Mouse (Mus musculus) limb, embryonic 14.5 days (tissue): ENCODE measurements around the gene Hoxa13. TPM values are rescaled to one million over a fixed set of nuclear protein-coding genes. Genes with fewer than 3 reads are reported as not detected.

Experiments used
- ATAC-seq: fragments of 200-750 bp; cut with Nextera tagmentation; 2 replicates; pipeline ENCODE4 v1.8.0; 2017; ENCODE audit warnings: low read depth, moderate number of reproducible peaks, moderate TSS enrichment; ENCODE audit not compliant: low FRiP score
- DNase-seq: peaks from one replicate; pipeline ENCODE4 v3.0.0-alpha.2; 2015; ENCODE audit warnings: low spot score
- H3K27ac ChIP-seq: fragments of 300-500 bp; sonication (generic); replicated peaks from 2 replicates; pipeline ENCODE4 v1.5.1; 2014; ENCODE audit warnings: low read depth, mild to moderate bottlenecking, low read length, moderate library complexity, mixed read lengths
- H3K27me3 ChIP-seq: fragments of 300-500 bp; sonication (generic); 2 replicates; pipeline ENCODE4 v1.6.1; 2014; ENCODE audit warnings: low read length, mixed read lengths; ENCODE audit not compliant: control insufficient read depth, insufficient read depth
- H3K36me3 ChIP-seq: fragments of 300-500 bp; sonication (generic); 2 replicates; pipeline ENCODE4 v1.6.1; 2014; ENCODE audit warnings: mild to moderate bottlenecking, low read length, moderate library complexity, mixed read lengths; ENCODE audit not compliant: control insufficient read depth, insufficient read depth
- H3K4me1 ChIP-seq: fragments of 300-500 bp; sonication (generic); 2 replicates; pipeline ENCODE4 v1.6.1; 2014; ENCODE audit warnings: antibody characterized with exemption, low read length, mixed read lengths; ENCODE audit not compliant: control insufficient read depth, insufficient read depth
- H3K4me2 ChIP-seq: fragments of 300-500 bp; sonication (generic); replicated peaks from 2 replicates; pipeline ENCODE4 v1.6.1; 2014; ENCODE audit warnings: low read depth, mild to moderate bottlenecking, low read length, moderate library complexity; ENCODE audit not compliant: severe bottlenecking
- H3K4me3 ChIP-seq: fragments of 300-500 bp; sonication (generic); replicated peaks from 2 replicates; pipeline ENCODE4 v1.5.1; 2014; ENCODE audit warnings: low read length
- H3K9ac ChIP-seq: fragments of 300-500 bp; sonication (generic); 2 replicates; pipeline ENCODE4 v1.6.1; 2014; ENCODE audit warnings: mild to moderate bottlenecking, low read depth, low read length, moderate library complexity; ENCODE audit not compliant: severe bottlenecking
- H3K9me3 ChIP-seq: fragments of 300-500 bp; sonication (generic); 2 replicates; pipeline ENCODE4 v1.6.1; 2016; ENCODE audit warnings: low read length; ENCODE audit not compliant: control insufficient read depth
- POLR2A ChIP-seq: fragments of 200-500 bp; IDR thresholded peaks from 2 replicates; pipeline ENCODE4 v1.8.0; 2012; ENCODE audit warnings: inconsistent platforms, mild to moderate bottlenecking, moderate library complexity, borderline replicate concordance; ENCODE audit not compliant: insufficient read depth, insufficient read length; ENCODE audit errors: extremely low read depth
- WGBS: fragments of 180-500 bp; shearing (Covaris S2); extraction: QIAGEN DNeasy Blood & Tissue Kit; methylation state at CpG from one replicate; pipeline ENCODE4 v1.1.7; 2014; 5-methylcytosine and 5-hydroxymethylcytosine counted together
- polyA plus RNA-seq, 2 experiments: library from polyadenylated mRNA; depleted of rRNA in 1 of 2; stranded (reverse) in 1 of 2; unstranded in 1 of 2; fragments of >200 nt; fragmentation: Nextera tagmentation in 1 of 2; extraction: Ambion mirVana in 1 of 2; gene quantifications; 2 replicates each; pipeline versions ENCODE4 v1.2.1 to v1.2.3; 2012 to 2014

Gene Hoxa13
- polyA plus RNA-seq, 2 experiments = 16.0 to 26.0 TPM

GRCm38 (mm10) chr6:52290186-52290585 is 29.5 kb upstream of the Hoxa13 start:
- Histone ChIP-seq H3K4me1 (peaks cover 9% of the 10 kb centered on the region), H3K36me3 (no peaks in the 10 kb centered on the region), H3K4me2 (peak overlapping the region; percentile 63; the same call in 1 of the 2 replicates), H3K27me3 (peaks cover 20% of the 10 kb centered on the region), H3K9me3 (no peaks in the 10 kb centered on the region), H3K27ac (no peak overlapping the region), H3K9ac (no peak overlapping the region), H3K4me3 (no peak overlapping the region)
- no peak for TF ChIP-seq POLR2A
- ATAC-seq (no peak), DNase-seq (no peak)
- 18% methylated on average over 12 of the region's 12 CpGs for WGBS

DNA sequence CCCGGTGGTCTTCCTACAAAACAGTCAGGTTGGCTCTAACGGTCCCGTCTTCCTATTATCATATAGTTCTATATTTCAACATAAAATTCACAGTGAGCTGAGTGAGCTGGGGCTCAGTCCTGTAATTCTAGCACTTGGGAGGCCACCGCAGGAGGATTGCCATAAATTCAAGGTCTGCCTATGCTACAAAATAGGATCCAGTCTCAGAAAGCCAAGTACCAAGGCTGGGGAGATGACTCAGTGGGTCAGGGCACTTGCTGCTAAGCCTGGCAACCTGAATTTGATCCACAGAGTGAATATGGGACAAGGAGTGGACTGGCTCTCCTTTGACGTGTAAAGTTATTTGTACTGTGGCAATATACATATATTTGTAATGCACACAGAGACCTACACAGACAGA is 23.2 kb upstream of the Hoxa13 start:
- no peak overlapping the region for H3K27ac ChIP-seq
- no peak overlapping the region for H3K4me3 ChIP-seq
- TF ChIP-seq POLR2A = no peak
- DNase-seq = no peak
- H3K9me3 ChIP-seq = no peaks in the 10 kb centered on the region
- H3K9ac ChIP-seq = no peak overlapping the region
- ATAC-seq = no peak
- no peaks in the 10 kb centered on the region for H3K36me3 ChIP-seq
- WGBS = 72% methylated on average over 5 of the region's 5 CpGs
- H3K27me3 ChIP-seq = no peaks in the 10 kb centered on the region
- no peak overlapping the region for H3K4me2 ChIP-seq
- 0 out of 2 replicates have a peak, but pooled peaks cover 6% of the 10 kb centered on the region for H3K4me1 ChIP-seq

DNA sequence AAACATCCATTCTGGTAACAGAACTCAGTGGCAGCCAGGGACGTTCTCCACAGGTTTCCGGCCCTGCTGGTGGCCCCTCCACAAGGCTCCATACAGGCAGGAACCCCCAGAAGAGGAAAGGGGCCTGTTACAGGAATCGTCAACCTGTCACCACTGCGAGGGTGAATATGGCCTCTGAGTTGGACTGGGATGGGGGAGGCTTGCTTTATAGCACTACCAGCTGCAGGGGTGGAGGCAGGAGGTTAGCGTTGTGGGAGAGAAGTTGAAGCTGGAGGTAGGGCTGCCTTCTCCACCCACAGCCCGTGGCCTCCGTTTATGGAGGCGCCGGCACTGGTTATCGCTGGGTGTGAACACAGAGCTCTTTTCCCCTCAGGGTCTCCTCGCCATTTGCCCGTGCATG is 20.4 kb upstream of the Hoxa13 start:
- Histone ChIP-seq H3K4me2 (no peak overlapping the region), H3K4me3 (no peak overlapping the region), H3K27ac (no peak overlapping the region), H3K4me1 (0 out of 2 replicates have a peak, but pooled peaks cover 8% of the 10 kb centered on the region), H3K27me3 (0 out of 2 replicates have a peak, but pooled peaks cover 5% of the 10 kb centered on the region), H3K9ac (no peak overlapping the region), H3K36me3 (no peaks in the 10 kb centered on the region), H3K9me3 (no peaks in the 10 kb centered on the region)
- no peak for DNase-seq
- WGBS = 17% methylated on average over 12 of the region's 12 CpGs
- ATAC-seq = no peak
- TF ChIP-seq POLR2A = no peak

GRCm38 (mm10) chr6:52276920-52277319 is 16.2 kb upstream of the Hoxa13 start:
- Histone ChIP-seq H3K4me1 (peaks cover 32% of the 10 kb centered on the region), H3K36me3 (no peaks in the 10 kb centered on the region), H3K4me2 (no peak overlapping the region), H3K9ac (no peak overlapping the region), H3K27ac (no peak overlapping the region), H3K27me3 (peaks cover 31% of the 10 kb centered on the region), H3K4me3 (no peak overlapping the region), H3K9me3 (no peaks in the 10 kb centered on the region)
- DNase-seq = no peak
- WGBS = 10% methylated on average over 5 of the region's 5 CpGs
- ATAC-seq = no peak
- TF ChIP-seq POLR2A = no peak

DNA sequence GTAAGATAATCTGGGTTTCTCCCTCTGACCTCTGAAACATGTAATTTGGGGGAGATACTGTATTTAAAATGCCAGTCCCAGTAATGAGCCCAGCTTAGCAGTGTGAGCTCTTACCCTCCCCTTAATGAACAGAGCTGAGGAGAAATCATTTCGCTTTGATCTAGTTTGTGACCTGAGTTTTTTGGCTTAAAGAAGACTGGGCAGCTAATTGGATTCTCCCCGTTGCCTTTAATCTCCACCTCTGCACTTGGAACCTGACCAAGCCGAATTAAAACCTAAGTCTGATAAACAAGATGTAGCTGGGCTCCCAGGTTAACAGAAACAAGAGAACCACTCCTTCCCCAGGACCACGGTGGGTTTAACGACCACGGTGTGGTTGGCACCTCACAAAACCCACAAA is 15.7 kb upstream of the Hoxa13 start:
- 6% methylated on average over 6 of the region's 6 CpGs for WGBS
- Histone ChIP-seq H3K4me3 (no peak overlapping the region), H3K27ac (no peak overlapping the region), H3K4me1 (peaks cover 32% of the 10 kb centered on the region), H3K9me3 (no peaks in the 10 kb centered on the region), H3K9ac (no peak overlapping the region), H3K27me3 (peaks cover 33% of the 10 kb centered on the region), H3K4me2 (no peak overlapping the region), H3K36me3 (no peaks in the 10 kb centered on the region)
- DNase-seq (no peak), ATAC-seq (no peak)
- TF ChIP-seq POLR2A = no peak

DNA sequence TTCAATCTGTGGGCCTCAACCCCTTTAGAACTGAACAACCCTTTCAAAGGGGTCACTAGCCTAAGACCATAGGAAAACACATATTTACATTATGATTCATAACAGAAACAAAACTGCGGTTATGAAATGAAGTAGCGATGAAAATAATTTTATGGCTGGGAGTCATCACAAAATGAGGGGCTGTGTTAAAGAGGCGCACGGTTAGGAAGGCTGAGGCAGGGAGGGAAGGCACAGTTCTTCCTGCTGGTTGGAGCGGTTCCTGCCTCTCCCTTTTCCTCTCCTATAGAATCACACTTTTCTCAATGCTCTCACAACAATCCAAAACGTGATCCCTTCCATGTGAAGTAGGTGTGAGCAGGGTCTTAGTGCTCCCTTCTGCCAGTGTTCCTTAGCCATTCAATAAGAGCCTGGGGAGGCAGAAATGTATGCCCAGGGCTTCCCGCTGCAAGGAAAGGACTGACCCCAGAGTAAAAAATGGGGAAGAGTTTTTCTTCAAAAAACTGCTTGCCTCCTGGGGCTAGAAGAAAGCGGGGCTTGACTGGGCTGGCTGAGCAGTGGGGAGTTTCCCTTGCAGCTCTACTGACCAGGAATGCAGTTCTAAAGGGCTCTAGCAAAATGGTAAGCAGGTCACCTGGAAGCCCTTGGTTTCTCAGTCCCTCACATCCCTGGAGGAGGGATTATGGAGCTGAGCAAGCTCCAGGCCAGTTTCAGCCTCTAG is 15.0 kb upstream of the Hoxa13 start:
- no peak for DNase-seq
- no peak for TF ChIP-seq POLR2A
- no peak overlapping the region for H3K4me2 ChIP-seq
- H3K9me3 ChIP-seq = no peaks in the 10 kb centered on the region
- no peak for ATAC-seq
- H3K27ac ChIP-seq = no peak overlapping the region
- peaks cover 29% of the 10 kb centered on the region for H3K4me1 ChIP-seq
- peaks cover 37% of the 10 kb centered on the region for H3K27me3 ChIP-seq
- no peaks in the 10 kb centered on the region for H3K36me3 ChIP-seq
- no peak overlapping the region for H3K4me3 ChIP-seq
- no peak overlapping the region for H3K9ac ChIP-seq
- WGBS = 20% methylated on average over 8 of the region's 8 CpGs
